Mouse (Mus musculus) forebrain, embryonic 11.5 days (tissue): ENCODE results near the gene Llcfc1. TPM values are rescaled to one million over a fixed set of nuclear protein-coding genes. Genes with fewer than 3 reads are reported as not detected.

Experiments
- ATAC-seq: fragments of 200-750 bp; cut with Nextera tagmentation; replicated peaks from 2 replicates; pipeline ENCODE4 v1.8.0; 2017; ENCODE audit warnings: moderate TSS enrichment; ENCODE audit not compliant: low FRiP score
- DNase-seq: peaks from one replicate; pipeline ENCODE4 v3.0.0-alpha.2; 2017; ENCODE audit warnings: low spot score
- H3K27ac ChIP-seq: fragments of 300-500 bp; sonication (generic); 2 replicates; pipeline ENCODE4 v1.5.1; 2014; ENCODE audit warnings: low read depth, low read length
- H3K27me3 ChIP-seq: fragments of 300-500 bp; sonication (generic); 2 replicates; pipeline ENCODE4 v1.6.1; 2014; ENCODE audit warnings: mild to moderate bottlenecking, low read length, mixed read lengths; ENCODE audit not compliant: control insufficient read depth, insufficient read depth
- H3K36me3 ChIP-seq: fragments of 300-500 bp; sonication (generic); 2 replicates; pipeline ENCODE4 v1.6.1; 2014; ENCODE audit warnings: mild to moderate bottlenecking, low read length, moderate library complexity, mixed read lengths; ENCODE audit not compliant: control insufficient read depth, insufficient read depth
- H3K4me1 ChIP-seq: fragments of 300-500 bp; sonication (generic); replicated peaks from 2 replicates; pipeline ENCODE4 v1.6.1; 2014; ENCODE audit warnings: low read length, mixed read lengths; ENCODE audit not compliant: control insufficient read depth, insufficient read depth
- H3K4me2 ChIP-seq: fragments of 300-500 bp; sonication (generic); 2 replicates; pipeline ENCODE4 v1.6.1; 2014; ENCODE audit warnings: low read depth, mild to moderate bottlenecking, low read length, moderate library complexity, mixed read lengths; ENCODE audit not compliant: severe bottlenecking
- H3K4me3 ChIP-seq: fragments of 300-500 bp; sonication (generic); 2 replicates; pipeline ENCODE4 v1.5.1; 2014; ENCODE audit warnings: low read depth, low read length
- H3K9ac ChIP-seq: fragments of 300-500 bp; sonication (generic); 2 replicates; pipeline ENCODE4 v1.6.1; 2014; ENCODE audit warnings: low read length
- H3K9me3 ChIP-seq: fragments of 300-500 bp; sonication (generic); 2 replicates; pipeline ENCODE4 v1.6.1; 2016; ENCODE audit warnings: low read length, mixed read lengths; ENCODE audit not compliant: control insufficient read depth
- WGBS: fragments of 180-500 bp; shearing (Covaris S2); extraction: QIAGEN DNeasy Blood & Tissue Kit; methylation state at CpG from one replicate; pipeline ENCODE4 v1.1.7; 2014; 5-methylcytosine and 5-hydroxymethylcytosine counted together
- polyA plus RNA-seq: library from polyadenylated mRNA; unstranded; fragments of >200 nt; fragmentation: Nextera tagmentation; extraction: Ambion mirVana; gene quantifications from 2 replicates; pipeline ENCODE4 v1.2.1, GENCODE M21; 2014

The Llcfc1 gene
- not detected in 2 replicates for polyA plus RNA-seq

DNA sequence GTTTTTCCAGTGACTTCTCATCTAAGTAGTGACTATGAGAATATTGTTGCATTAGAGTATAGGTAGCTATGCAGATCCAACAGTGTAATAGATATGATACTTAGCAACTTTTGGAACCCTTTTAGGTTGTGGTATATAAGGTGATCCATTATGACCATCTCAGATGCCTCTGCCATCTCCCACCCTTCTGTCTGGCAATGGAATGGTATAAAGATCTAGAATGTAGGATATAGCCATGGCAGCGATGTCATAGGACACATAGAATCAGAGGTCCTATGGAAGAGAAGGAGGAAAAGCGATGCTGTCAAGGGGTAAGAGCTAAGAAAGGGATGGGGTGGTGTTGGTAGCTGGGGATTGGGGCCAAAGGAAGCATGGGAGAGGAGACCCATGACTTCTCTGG is at the start of gene Llcfc1:
Gene Llcfc1 (plus strand): TSS at position 301 of the 400 bp plus-strand sequence.
- no peaks in the 10 kb centered on the region for H3K4me1 ChIP-seq
- H3K27me3 ChIP-seq, result no peaks in the 10 kb centered on the region
- H3K36me3 ChIP-seq, result no peaks in the 10 kb centered on the region
- no peak within 1 kb of the TSS for H3K4me2 ChIP-seq
- no peak within 1 kb of the TSS for H3K9ac ChIP-seq
- H3K4me3 ChIP-seq, result no peak within 1 kb of the TSS
- DNase-seq, result no peak
- no peak within 1 kb of the TSS for H3K27ac ChIP-seq
- no peaks in the 10 kb centered on the region for H3K9me3 ChIP-seq
- 95% methylated on average over 2 of the region's 2 CpGs for WGBS
- ATAC-seq, result no peak

DNA sequence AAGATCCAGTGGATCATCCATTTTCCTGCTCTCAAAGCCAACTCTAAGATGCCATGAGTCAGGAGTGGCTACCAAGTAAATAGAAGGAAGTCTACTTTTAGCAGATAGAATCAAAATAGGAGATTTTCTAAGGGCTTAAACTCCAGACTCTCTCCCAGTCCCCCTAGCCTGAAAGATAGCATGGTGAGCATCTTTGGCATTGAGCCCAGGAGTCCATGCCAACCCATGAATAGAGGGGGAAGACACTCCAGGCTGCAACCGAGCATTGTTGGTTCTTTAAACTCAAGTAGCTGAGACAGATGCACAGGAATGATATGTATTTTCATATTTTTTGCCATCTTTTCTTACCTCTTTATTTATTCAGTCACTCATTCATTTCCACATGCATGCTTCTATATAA is 49.0 kb upstream of the Llcfc1 start:
- Histone ChIP-seq H3K9me3 (no peaks in the 10 kb centered on the region), H3K9ac (no peak overlapping the region), H3K4me2 (no peak overlapping the region), H3K4me3 (no peak overlapping the region), H3K4me1 (no peaks in the 10 kb centered on the region), H3K36me3 (no peaks in the 10 kb centered on the region), H3K27ac (no peak overlapping the region), H3K27me3 (no peaks in the 10 kb centered on the region)
- WGBS, result 56% methylated on average over 1 of the region's 1 CpGs
- DNase-seq, result no peak
- no peak for ATAC-seq

DNA sequence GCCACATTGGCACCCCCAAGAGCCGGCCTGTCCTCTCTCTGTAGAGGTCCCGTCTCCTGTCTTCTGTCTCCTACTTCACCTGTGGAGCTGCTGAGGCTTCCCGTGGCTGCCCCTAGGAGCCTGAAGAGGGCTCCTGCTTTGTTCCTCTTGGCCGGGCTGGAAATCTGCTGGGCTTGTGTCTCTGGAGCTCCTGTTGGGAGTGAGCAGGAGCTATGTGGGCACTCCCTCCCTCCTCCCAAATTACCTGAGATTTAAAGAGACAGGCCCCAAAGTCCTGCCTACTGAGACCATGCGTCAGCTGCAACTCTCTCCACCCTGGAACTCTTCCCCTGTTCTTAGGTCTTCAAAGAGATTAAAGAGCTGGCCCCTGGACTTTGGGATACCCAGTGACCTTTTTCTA is 48.1 kb upstream of the Llcfc1 start, which contains the start of gene Trpv6:
Gene Trpv6 (minus strand): TSS at position 228 of the 400 bp plus-strand sequence.
- Histone ChIP-seq H3K27ac (no peak within 1 kb of the TSS), H3K36me3 (no peaks in the 10 kb centered on the region), H3K4me2 (no peak within 1 kb of the TSS), H3K4me3 (no peak within 1 kb of the TSS), H3K27me3 (no peaks in the 10 kb centered on the region), H3K9ac (no peak within 1 kb of the TSS), H3K9me3 (no peaks in the 10 kb centered on the region), H3K4me1 (no peaks in the 10 kb centered on the region)
- 14% methylated on average over 5 of the region's 5 CpGs for WGBS
- DNase-seq, result no peak
- no peak for ATAC-seq

DNA sequence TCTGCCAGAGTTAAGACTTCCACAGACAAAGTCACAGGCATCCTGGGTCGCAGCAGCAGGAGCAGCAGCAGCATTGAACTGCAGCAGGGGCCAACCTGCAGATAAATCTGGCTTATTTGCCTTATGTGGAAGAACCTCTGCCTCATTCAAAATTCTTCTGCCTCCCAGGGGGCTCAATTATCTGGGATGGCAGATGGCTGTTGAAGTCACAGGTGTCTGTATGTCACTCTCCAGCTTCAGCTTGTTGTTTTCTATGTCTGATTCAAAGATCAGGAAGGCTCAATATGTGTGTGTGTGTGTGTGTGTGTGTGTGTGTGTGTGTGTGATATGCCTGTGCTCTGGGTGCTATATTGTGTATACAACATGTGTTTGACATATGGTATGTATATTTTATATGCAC is 46.8 kb upstream of the Llcfc1 start:
- no peaks in the 10 kb centered on the region for H3K36me3 ChIP-seq
- H3K4me3 ChIP-seq, result no peak overlapping the region
- no peaks in the 10 kb centered on the region for H3K9me3 ChIP-seq
- H3K27me3 ChIP-seq, result no peaks in the 10 kb centered on the region
- H3K9ac ChIP-seq, result no peak overlapping the region
- ATAC-seq (no peak), DNase-seq (no peak)
- no peak overlapping the region for H3K27ac ChIP-seq
- 18% methylated on average over 1 of the region's 1 CpGs for WGBS
- H3K4me1 ChIP-seq, result no peaks in the 10 kb centered on the region
- H3K4me2 ChIP-seq, result no peak overlapping the region

DNA sequence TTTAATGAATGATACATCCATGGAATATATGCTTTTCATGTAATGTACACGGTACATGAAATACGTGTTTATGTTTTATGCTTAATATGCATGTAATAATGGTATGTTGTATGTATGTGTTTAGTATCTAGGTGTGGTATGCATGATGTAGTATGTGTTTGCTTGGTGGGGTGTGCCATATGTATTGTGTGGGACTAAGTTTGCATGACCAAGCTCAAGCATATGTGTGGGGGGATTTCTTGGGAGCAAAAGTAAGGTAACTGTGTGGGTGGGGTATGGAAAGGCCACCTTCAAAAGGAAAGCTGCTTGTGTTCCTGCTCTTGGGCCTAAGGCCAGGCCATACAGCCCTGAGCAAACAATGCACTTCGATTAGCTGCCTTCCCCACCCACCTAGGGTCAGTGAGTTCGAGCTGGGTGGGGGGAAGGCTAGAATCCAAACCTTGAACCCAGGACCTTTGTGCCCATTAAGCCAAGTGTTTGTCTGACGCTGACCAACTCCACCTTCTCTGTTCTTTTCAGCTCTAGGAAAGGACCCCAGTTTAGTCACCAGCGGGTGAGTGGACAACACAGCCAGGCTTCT is 46.2 kb upstream of the Llcfc1 start:
- H3K9me3 ChIP-seq, result no peaks in the 10 kb centered on the region
- ATAC-seq, result no peak
- no peak overlapping the region for H3K9ac ChIP-seq
- no peak overlapping the region for H3K27ac ChIP-seq
- H3K36me3 ChIP-seq, result no peaks in the 10 kb centered on the region
- whole genome bisulfite sequencing, result 85% methylated on average over 6 of the region's 6 CpGs
- H3K27me3 ChIP-seq, result no peaks in the 10 kb centered on the region
- H3K4me1 ChIP-seq, result no peaks in the 10 kb centered on the region
- H3K4me3 ChIP-seq, result no peak overlapping the region
- DNase-seq, result no peak
- H3K4me2 ChIP-seq, result no peak overlapping the region

DNA sequence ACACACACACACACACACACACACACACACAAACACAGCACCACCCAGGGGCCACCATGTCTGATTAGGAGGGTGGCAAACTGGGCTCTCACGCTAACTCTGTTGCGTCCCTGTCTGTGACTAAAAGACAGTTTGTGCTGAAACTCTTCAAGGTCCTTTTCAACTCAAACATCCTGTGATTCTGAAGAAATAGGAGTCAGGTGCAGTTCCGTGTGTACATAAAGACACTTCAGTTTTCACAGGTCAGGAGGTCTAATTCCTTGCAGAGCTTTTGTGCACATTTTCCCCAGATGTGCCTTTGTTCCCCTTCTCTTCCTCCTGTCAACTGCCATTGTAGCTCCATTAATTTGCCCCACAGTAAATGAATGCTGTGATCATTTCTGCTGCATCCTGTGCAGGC is 43.8 kb upstream of the Llcfc1 start:
- H3K4me3 ChIP-seq, result no peak overlapping the region
- H3K9ac ChIP-seq, result no peak overlapping the region
- no peak for DNase-seq
- H3K27me3 ChIP-seq, result no peaks in the 10 kb centered on the region
- 60% methylated on average over 3 of the region's 3 CpGs for WGBS
- no peak overlapping the region for H3K4me2 ChIP-seq
- no peaks in the 10 kb centered on the region for H3K4me1 ChIP-seq
- H3K36me3 ChIP-seq, result no peaks in the 10 kb centered on the region
- no peak overlapping the region for H3K27ac ChIP-seq
- no peaks in the 10 kb centered on the region for H3K9me3 ChIP-seq
- no peak for ATAC-seq

DNA sequence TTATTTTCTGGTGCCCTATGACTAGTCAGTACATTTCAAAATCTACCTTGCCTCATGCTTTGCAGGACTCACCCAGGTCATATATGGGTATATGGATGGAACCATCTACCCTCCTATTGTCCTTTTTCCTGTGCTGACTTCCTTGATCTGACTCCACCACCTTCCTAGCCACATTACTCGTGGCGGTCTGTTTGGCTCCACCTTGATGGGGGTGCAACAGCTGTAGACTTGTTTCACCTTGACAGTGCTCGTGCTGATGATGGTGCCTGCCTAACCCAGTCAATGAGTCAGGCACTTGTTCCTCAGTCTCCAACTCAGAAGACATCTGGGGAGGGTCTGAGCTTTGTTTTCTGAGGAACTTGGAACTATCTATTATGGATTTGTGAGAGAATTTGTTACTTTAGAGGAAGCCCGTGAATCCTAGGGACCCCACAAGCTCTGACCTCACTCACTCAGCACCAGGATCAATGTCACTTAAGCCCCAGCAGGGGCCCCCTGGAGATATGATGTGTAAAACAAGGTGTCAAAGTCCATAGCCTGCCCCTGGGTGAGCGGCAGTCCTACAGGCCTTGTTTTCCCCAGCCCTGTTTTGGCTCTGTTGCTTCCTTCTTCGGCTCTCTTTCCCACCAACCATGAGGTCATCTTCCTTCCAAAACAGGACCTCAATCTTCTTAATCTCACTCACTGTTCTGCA is 42.9 kb upstream of the Llcfc1 start:
- DNase-seq (no peak), ATAC-seq (no peak)
- Histone ChIP-seq H3K36me3 (no peaks in the 10 kb centered on the region), H3K9ac (no peak overlapping the region), H3K9me3 (no peaks in the 10 kb centered on the region), H3K4me2 (no peak overlapping the region), H3K27ac (no peak overlapping the region), H3K27me3 (no peaks in the 10 kb centered on the region), H3K4me1 (no peaks in the 10 kb centered on the region), H3K4me3 (no peak overlapping the region)
- WGBS, result 86% methylated on average over 6 of the region's 6 CpGs

DNA sequence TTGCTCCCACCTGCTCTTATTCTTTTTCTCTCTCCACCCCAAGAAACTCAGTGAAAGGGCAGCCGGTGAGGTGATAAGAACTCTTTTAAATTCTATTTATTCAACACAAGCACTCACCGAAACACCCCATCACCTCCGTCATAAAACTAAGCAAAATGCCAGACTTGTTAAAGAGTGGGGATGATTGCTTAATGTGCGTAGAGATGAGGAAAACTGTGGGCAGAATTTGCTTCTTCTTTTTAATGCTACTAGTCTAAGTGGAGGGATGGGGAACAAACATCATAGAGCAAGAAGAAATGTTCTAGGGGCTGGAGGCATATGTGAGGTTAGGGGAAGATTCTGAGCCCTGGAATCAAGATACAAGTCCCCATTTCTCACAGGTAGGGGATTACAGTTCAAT is 41.5 kb upstream of the Llcfc1 start:
- H3K4me2 ChIP-seq, result no peak overlapping the region
- H3K9ac ChIP-seq, result no peak overlapping the region
- H3K27me3 ChIP-seq, result no peaks in the 10 kb centered on the region
- DNase-seq, result no peak
- no peaks in the 10 kb centered on the region for H3K4me1 ChIP-seq
- no peak overlapping the region for H3K27ac ChIP-seq
- no peaks in the 10 kb centered on the region for H3K36me3 ChIP-seq
- no peak overlapping the region for H3K4me3 ChIP-seq
- WGBS, result 93% methylated on average over 4 of the region's 4 CpGs
- no peaks in the 10 kb centered on the region for H3K9me3 ChIP-seq
- ATAC-seq, result no peak

DNA sequence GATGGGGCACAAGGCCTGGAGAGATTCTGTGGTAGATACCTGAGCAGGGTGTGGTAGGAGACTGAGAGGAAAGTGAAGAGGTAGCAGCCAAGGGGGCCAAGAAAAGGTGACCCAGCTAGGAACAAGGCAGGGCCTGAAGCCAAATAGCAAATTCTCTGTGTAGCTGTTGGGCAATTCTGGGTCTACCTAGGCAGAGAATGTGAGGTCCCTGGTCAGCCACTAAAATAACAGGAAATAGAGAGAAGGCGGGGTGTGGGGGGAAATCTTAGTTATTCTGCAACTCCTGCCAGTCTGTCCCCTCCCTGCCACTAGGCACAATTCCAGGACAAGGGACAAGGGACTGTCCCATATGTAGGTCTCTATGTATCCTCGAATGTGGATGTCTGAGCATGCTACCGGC is 41.0 kb upstream of the Llcfc1 start:
- Histone ChIP-seq H3K9ac (no peak overlapping the region), H3K36me3 (no peaks in the 10 kb centered on the region), H3K4me1 (no peaks in the 10 kb centered on the region), H3K4me3 (no peak overlapping the region), H3K9me3 (no peaks in the 10 kb centered on the region), H3K4me2 (no peak overlapping the region), H3K27me3 (no peaks in the 10 kb centered on the region), H3K27ac (no peak overlapping the region)
- WGBS, result 83% methylated on average over 3 of the region's 3 CpGs
- DNase-seq (no peak), ATAC-seq (no peak)
